Mouse (Mus musculus) lung, postnatal 0 days (tissue): ENCODE data around the gene Lmod1. TPM values are rescaled to one million over a fixed set of nuclear protein-coding genes. Genes with fewer than 3 reads are reported as not detected.

ENCODE experiments used
- ATAC-seq: fragments of 200-750 bp; cut with Nextera tagmentation; 2 replicates; pipeline ENCODE4 v1.8.0; 2017; ENCODE audit warnings: moderate library complexity
- DNase-seq: peaks from one replicate; pipeline ENCODE4 v3.0.0-alpha.2; 2016; ENCODE audit warnings: low spot score
- H3K27ac ChIP-seq: fragments of 300-500 bp; sonication (generic); 2 replicates; pipeline ENCODE4 v1.5.1; 2014; ENCODE audit warnings: antibody characterized with exemption, mild to moderate bottlenecking, low read length, mixed read lengths
- H3K27me3 ChIP-seq: fragments of 300-500 bp; sonication (generic); replicated peaks from 2 replicates; pipeline ENCODE4 v1.6.1; 2014; ENCODE audit warnings: low read length, mixed read lengths; ENCODE audit not compliant: insufficient read depth
- H3K36me3 ChIP-seq: fragments of 300-500 bp; sonication (generic); 2 replicates; pipeline ENCODE4 v1.6.1; 2014; ENCODE audit warnings: low read length, mixed read lengths; ENCODE audit not compliant: insufficient read depth
- H3K4me1 ChIP-seq: fragments of 300-500 bp; sonication (generic); 2 replicates; pipeline ENCODE4 v1.6.1; 2014; ENCODE audit warnings: antibody characterized with exemption, low read depth, low read length, mixed read lengths; ENCODE audit not compliant: insufficient read depth
- H3K4me2 ChIP-seq: fragments of 300-500 bp; sonication (generic); replicated peaks from 2 replicates; pipeline ENCODE4 v1.6.1; 2014; ENCODE audit warnings: low read depth, mild to moderate bottlenecking, low read length, moderate library complexity, mixed read lengths
- H3K4me3 ChIP-seq: fragments of 300-500 bp; sonication (generic); 2 replicates; pipeline ENCODE4 v1.5.1; 2014; ENCODE audit warnings: low read depth, low read length
- H3K9ac ChIP-seq: fragments of 300-500 bp; sonication (generic); replicated peaks from 2 replicates; pipeline ENCODE4 v1.6.1; 2014; ENCODE audit warnings: low read depth, mild to moderate bottlenecking
- H3K9me3 ChIP-seq: fragments of 300-500 bp; sonication (generic); 2 replicates; pipeline ENCODE4 v1.6.1; 2016; ENCODE audit warnings: low read length, mixed read lengths
- CTCF ChIP-seq: IDR thresholded peaks from 2 replicates; pipeline ENCODE4 v1.5.1; 2016; ENCODE audit warnings: antibody characterized with exemption, mild to moderate bottlenecking
- EP300 ChIP-seq: IDR thresholded peaks from 2 replicates; pipeline ENCODE4 v1.6.1; 2016; ENCODE audit warnings: antibody characterized with exemption, mild to moderate bottlenecking, control low read depth
- polyA plus RNA-seq: library from polyadenylated mRNA; unstranded; fragments of >200 nt; fragmentation: Nextera tagmentation; extraction: Ambion mirVana; gene quantifications from 2 replicates; pipeline ENCODE4 v1.2.1, GENCODE M21; 2015

Gene Lmod1
- polyA plus RNA-seq, 1 experiment from 2014 or later, result 2.6 TPM

- Histone ChIP-seq H3K36me3 (peaks cover 26% of the 10 kb centered on the region; the same call in 1 of the 2 replicates), H3K9ac (no peak overlapping the region), H3K4me3 (no peak overlapping the region), H3K4me2 (no peak overlapping the region), H3K27me3 (no peaks in the 10 kb centered on the region), H3K27ac (no peak overlapping the region), H3K9me3 (no peaks in the 10 kb centered on the region), H3K4me1 (peaks cover 6% of the 10 kb centered on the region; the same call in 1 of the 2 replicates)
- TF ChIP-seq EP300, result no peak
- no peak for TF ChIP-seq CTCF
- ATAC-seq, result peak; percentile 22; the same call in 1 of the 2 replicates
- DNase-seq, result peak; percentile 60
Observed at GRCm38 (mm10) chr1:135413996-135414395, 89.4 kb downstream of the Lmod1 start.

Other genes with a start within 250 kb of the Lmod1 start
- 2.9 and 3.9 TPM in 2 replicates for gene Lgr6, start 219.5 kb upstream of the Lmod1 start, polyA plus RNA-seq
- 2.9 and 3.0 TPM in 2 replicates for gene Ptpn7, start 192.1 kb upstream of the Lmod1 start, polyA plus RNA-seq
- 51.8 and 56.3 TPM in 2 replicates for gene Arl8a, start 178.0 kb upstream of the Lmod1 start, polyA plus RNA-seq
- 0.06 and 0.19 TPM in 2 replicates for gene Gpr37l1, start 157.1 kb upstream of the Lmod1 start, polyA plus RNA-seq
- 31.9 and 45.5 TPM in 2 replicates for gene Elf3, start 66.2 kb upstream of the Lmod1 start, polyA plus RNA-seq
- gene Rnpep, start 40.7 kb upstream of the Lmod1 start, polyA plus RNA-seq, result 50.2 and 67.5 TPM in 2 replicates
- gene Timm17a, start 11.0 kb upstream of the Lmod1 start, polyA plus RNA-seq, result 164 and 186 TPM in 2 replicates
- 19.2 and 20.0 TPM in 2 replicates for gene Shisa4, start 50.4 kb downstream of the Lmod1 start, polyA plus RNA-seq
- gene Ipo9, start 105.7 kb downstream of the Lmod1 start, polyA plus RNA-seq, result 26.1 and 30.7 TPM in 2 replicates